Mouse (Mus musculus): Measurements from ENCODE around the gene Trim17.

- no peak for TF ChIP-seq CTCF (conservative IDR thresholded peaks at IDR 0.05; ENCODE audit: low read length)
- TF ChIP-seq NANOG (IDR thresholded peaks at IDR 0.05; ENCODE audit: borderline replicate concordance, low read length) = no peak
- no peak for TF ChIP-seq POU5F1 (IDR thresholded peaks at IDR 0.05; ENCODE audit: borderline replicate concordance, low read length)
Observed at GRCm38 (mm10) chr11:58951210-58951609, 3.3 kb upstream of the Trim17 start.

Data from E14TG2a.4 (cell line).